Mouse (Mus musculus) heart, postnatal 10 days (tissue): Measurements from ENCODE around the gene Plekhg4. TPM values are rescaled to one million over a fixed set of nuclear protein-coding genes. Genes with fewer than 3 reads are reported as not detected.

Source experiments
- DNase-seq, 2 experiments: peaks; one replicate each; pipeline ENCODE4 v3.0.0; 2021
- intact Hi-C: fragments of 180-260 bp; cut with DNase I; formaldehyde crosslinking; loops from one replicate; pipeline ENCODE4 v1.15.1; 2025
- total RNA-seq, 2 experiments: library from RNA; stranded (reverse); gene quantifications; 2 replicates each; pipeline ENCODE4 v1.2.3; 2021

Plekhg4 gene
- total RNA-seq, 2 experiments from 2014 or later, result 0.12 TPM; not detected in 1

GRCm38 (mm10) chr8:105348450-105349095 lies 24.5 kb upstream of the Plekhg4 start, which contains the start of gene Slc9a5:
TSS of gene Slc9a5 (plus strand) at chr8:105348843.
- DNase-seq, result peak; percentile 60

GRCm38 (mm10) chr8:105349096-105349771 lies 23.8 kb upstream of the Plekhg4 start:
- intact Hi-C loops, result no loop called here
- peak in 1 of 2 experiments; percentile 47 for DNase-seq

More at GRCm38 (mm10) chr8:105348450-105349095, 24.5 kb upstream of the Plekhg4 start, which contains the start of gene Slc9a5:
- intact Hi-C loops, result no loop called here

GRCm38 (mm10) chr8:105350186-105350585 lies 22.9 kb upstream of the Plekhg4 start:
- DNase-seq, result no peak
- intact Hi-C loops, result no loop called here

- intact Hi-C loops, result no loop called here
- no peak for DNase-seq
These were observed 19.4 kb upstream of the Plekhg4 start for GRCm38 (mm10) chr8:105353583-105354135.

GRCm38 (mm10) chr8:105354549-105354948 lies 18.5 kb upstream of the Plekhg4 start:
- no peak for DNase-seq
- intact Hi-C loops, result no loop called here

- intact Hi-C loops, result loop anchor here (5.0 kb wide), 1 partner anchor 197 kb away; no protein-coding TSS in a partner anchor
- DNase-seq, result peak in 1 of 2 experiments; percentile 48
These were observed 17.7 kb upstream of the Plekhg4 start for GRCm38 (mm10) chr8:105355179-105356024.

- DNase-seq, result no peak
- intact Hi-C loops, result loop anchor here (5.0 kb wide), 1 partner anchor 196 kb away; no protein-coding TSS in a partner anchor
These were observed 16.4 kb upstream of the Plekhg4 start for GRCm38 (mm10) chr8:105356681-105357080.

GRCm38 (mm10) chr8:105359208-105359607 lies 13.9 kb upstream of the Plekhg4 start:
- no peak for DNase-seq
- intact Hi-C loops, result loop anchor here (1.0 to 5.0 kb wide), 2 partner anchors 118 to 193 kb away; no protein-coding TSS in a partner anchor

GRCm38 (mm10) chr8:105359646-105360045 lies 13.4 kb upstream of the Plekhg4 start:
- peak in 1 of 2 experiments; percentile 48 for DNase-seq
- intact Hi-C loops, result loop anchor here (1.0 to 5.0 kb wide), 3 partner anchors 38 to 193 kb away; no protein-coding TSS in a partner anchor

- peak; percentile 51 to 56 for DNase-seq
- intact Hi-C loops, result no loop called here
These were observed 11.0 kb upstream of the Plekhg4 start for GRCm38 (mm10) chr8:105361751-105362702.

GRCm38 (mm10) chr8:105367107-105367506 lies 6.0 kb upstream of the Plekhg4 start:
- no peak for DNase-seq
- intact Hi-C loops, result loop anchor here (5.0 kb wide), 1 partner anchor 170 kb away; no protein-coding TSS in a partner anchor

GRCm38 (mm10) chr8:105372473-105372872 lies 601 bp upstream of the Plekhg4 start:
- intact Hi-C loops, result no loop called here
- no peak for DNase-seq

GRCm38 (mm10) chr8:105374513-105374966 lies 1.5 kb downstream of the Plekhg4 start:
- intact Hi-C loops, result no loop called here
- DNase-seq, result peak in 1 of 2 experiments; percentile 50

- peak; percentile 57 to 69 for DNase-seq
- intact Hi-C loops, result no loop called here
These were observed 5.6 kb downstream of the Plekhg4 start for GRCm38 (mm10) chr8:105378673-105379072.

GRCm38 (mm10) chr8:105380308-105380707 lies 7.2 kb downstream of the Plekhg4 start:
- intact Hi-C loops, result no loop called here
- DNase-seq, result no peak

GRCm38 (mm10) chr8:105384070-105384469 lies 11.0 kb downstream of the Plekhg4 start:
- no peak for DNase-seq
- intact Hi-C loops, result no loop called here

GRCm38 (mm10) chr8:105387151-105387550 lies 14.1 kb downstream of the Plekhg4 start:
- peak; percentile 56 to 67 for DNase-seq
- intact Hi-C loops, result no loop called here

- DNase-seq, result peak in 1 of 2 experiments; percentile 23
- intact Hi-C loops, result no loop called here
These were observed 16.0 kb downstream of the Plekhg4 start for GRCm38 (mm10) chr8:105389096-105389495.
